Mouse (Mus musculus): Measurements from ENCODE around the gene Rpl18a. TPM values are rescaled to one million over a fixed set of nuclear protein-coding genes. Genes with fewer than 3 reads are reported as not detected.
"Not testable (repeated sequence)": the region's sequence is repeated elsewhere in the genome, so short reads cannot be mapped to it uniquely, and the experiment has no call there.

The Rpl18a gene
- polyA plus RNA-seq, 1 experiment: 7,420 TPM

- Histone ChIP-seq H3K36me3 (ENCODE audit: control insufficient read depth, insufficient read depth, low read length) (no peaks in the 10 kb centered on the region; the same call in 1 of the 2 replicates), H3K27me3 (ENCODE audit: control insufficient read depth, insufficient read depth, low read length) (no peaks in the 10 kb centered on the region), H3K4me3 (ENCODE audit: control insufficient read depth, insufficient read depth, low read length) (no peak overlapping the region), H3K27ac (ENCODE audit: control insufficient read depth, insufficient read depth, low read length) (no peak overlapping the region), H3K4me1 (replicated peaks; ENCODE audit: control insufficient read depth, insufficient read depth, low read length) (peaks cover 19% of the 10 kb centered on the region)
- DNase-seq: no peak
- 85% methylated on average over 2 of the region's 2 CpGs for WGBS
- TF ChIP-seq CTCF (IDR thresholded peaks at IDR 0.05; ENCODE audit: borderline replicate concordance, control insufficient read depth, extremely low read depth, insufficient read depth, low read length, poor library complexity) (no peak), POLR2A (IDR thresholded peaks at IDR 0.05; ENCODE audit: control insufficient read depth, extremely low read depth, insufficient read depth, low read length, poor library complexity) (no peak)
Measured at GRCm38 (mm10) chr8:70900872-70901387, 3.7 kb upstream of the Rpl18a start.

GRCm38 (mm10) chr8:70899226-70899625 is 2.0 kb upstream of the Rpl18a start:
- H3K4me1 ChIP-seq (replicated peaks; ENCODE audit: control insufficient read depth, insufficient read depth, low read length): peaks cover 15% of the 10 kb centered on the region
- no peak overlapping the region for H3K27ac ChIP-seq (ENCODE audit: control insufficient read depth, insufficient read depth, low read length)
- no peak for DNase-seq
- H3K27me3 ChIP-seq (ENCODE audit: control insufficient read depth, insufficient read depth, low read length): no peaks in the 10 kb centered on the region
- peaks cover 12% of the 10 kb centered on the region for H3K36me3 ChIP-seq (ENCODE audit: control insufficient read depth, insufficient read depth, low read length)
- H3K4me3 ChIP-seq (ENCODE audit: control insufficient read depth, insufficient read depth, low read length): no peak overlapping the region
- 84% methylated on average over 2 of the region's 2 CpGs for WGBS
- TF ChIP-seq POLR2A (IDR thresholded peaks at IDR 0.05; ENCODE audit: control insufficient read depth, extremely low read depth, insufficient read depth, low read length, poor library complexity) (no peak), CTCF (IDR thresholded peaks at IDR 0.05; ENCODE audit: borderline replicate concordance, control insufficient read depth, extremely low read depth, insufficient read depth, low read length, poor library complexity) (no peak)

DNA sequence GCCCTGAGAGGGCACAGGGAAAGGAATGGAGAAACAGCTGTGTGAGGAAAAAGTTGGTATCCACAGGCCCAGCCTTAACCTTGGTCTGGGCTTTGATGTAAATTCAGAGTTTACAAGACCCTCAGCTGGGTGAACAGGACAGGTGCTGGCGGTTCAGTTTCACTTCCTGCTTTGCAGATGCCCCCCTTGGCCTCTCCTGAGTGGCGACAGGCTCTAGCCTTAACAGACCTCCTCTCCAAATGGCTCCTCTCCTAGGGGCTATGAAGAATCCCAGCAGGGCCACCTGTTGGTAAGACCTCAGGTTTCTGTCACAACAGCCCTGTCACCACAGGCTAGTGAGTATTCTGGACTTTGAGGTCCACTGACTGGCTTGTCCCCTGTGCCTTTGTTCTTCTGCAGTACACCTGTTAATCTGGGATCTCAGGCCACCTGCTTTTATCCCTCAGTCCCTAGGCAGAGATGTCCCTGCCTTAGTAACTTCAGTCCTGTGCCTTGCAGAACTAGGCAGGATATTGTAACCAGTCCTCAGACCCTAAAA is 1.5 kb upstream of the Rpl18a start:
- 18% methylated on average over 2 of the region's 2 CpGs for WGBS
- H3K4me1 ChIP-seq (replicated peaks; ENCODE audit: control insufficient read depth, insufficient read depth, low read length): peaks cover 15% of the 10 kb centered on the region
- peaks cover 14% of the 10 kb centered on the region for H3K36me3 ChIP-seq (ENCODE audit: control insufficient read depth, insufficient read depth, low read length)
- H3K27me3 ChIP-seq (ENCODE audit: control insufficient read depth, insufficient read depth, low read length): no peaks in the 10 kb centered on the region
- no peak for DNase-seq
- H3K27ac ChIP-seq (ENCODE audit: control insufficient read depth, insufficient read depth, low read length): no peak overlapping the region
- TF ChIP-seq CTCF (IDR thresholded peaks at IDR 0.05; ENCODE audit: borderline replicate concordance, control insufficient read depth, extremely low read depth, insufficient read depth, low read length, poor library complexity) (no peak), POLR2A (IDR thresholded peaks at IDR 0.05; ENCODE audit: control insufficient read depth, extremely low read depth, insufficient read depth, low read length, poor library complexity) (no peak)
- H3K4me3 ChIP-seq (ENCODE audit: control insufficient read depth, insufficient read depth, low read length): no peak overlapping the region

- peak overlapping the region; percentile 49 for H3K4me3 ChIP-seq (ENCODE audit: control insufficient read depth, insufficient read depth, low read length)
- peak; percentile 87 for DNase-seq
- H3K36me3 ChIP-seq (ENCODE audit: control insufficient read depth, insufficient read depth, low read length): peaks cover 14% of the 10 kb centered on the region
- WGBS: under 1% methylated on average over 20 of the region's 20 CpGs
- H3K27ac ChIP-seq (ENCODE audit: control insufficient read depth, insufficient read depth, low read length): peak overlapping the region; percentile 41; the same call in 1 of the 2 replicates
- H3K27me3 ChIP-seq (ENCODE audit: control insufficient read depth, insufficient read depth, low read length): no peaks in the 10 kb centered on the region
- H3K4me1 ChIP-seq (replicated peaks; ENCODE audit: control insufficient read depth, insufficient read depth, low read length): peaks cover 15% of the 10 kb centered on the region
- no peak for TF ChIP-seq POLR2A (IDR thresholded peaks at IDR 0.05; ENCODE audit: control insufficient read depth, extremely low read depth, insufficient read depth, low read length, poor library complexity)
- TF ChIP-seq CTCF (IDR thresholded peaks at IDR 0.05; ENCODE audit: borderline replicate concordance, control insufficient read depth, extremely low read depth, insufficient read depth, low read length, poor library complexity): peak; percentile 91
Measured at GRCm38 (mm10) chr8:70897681-70898413, 635 bp upstream of the Rpl18a start.

DNA sequence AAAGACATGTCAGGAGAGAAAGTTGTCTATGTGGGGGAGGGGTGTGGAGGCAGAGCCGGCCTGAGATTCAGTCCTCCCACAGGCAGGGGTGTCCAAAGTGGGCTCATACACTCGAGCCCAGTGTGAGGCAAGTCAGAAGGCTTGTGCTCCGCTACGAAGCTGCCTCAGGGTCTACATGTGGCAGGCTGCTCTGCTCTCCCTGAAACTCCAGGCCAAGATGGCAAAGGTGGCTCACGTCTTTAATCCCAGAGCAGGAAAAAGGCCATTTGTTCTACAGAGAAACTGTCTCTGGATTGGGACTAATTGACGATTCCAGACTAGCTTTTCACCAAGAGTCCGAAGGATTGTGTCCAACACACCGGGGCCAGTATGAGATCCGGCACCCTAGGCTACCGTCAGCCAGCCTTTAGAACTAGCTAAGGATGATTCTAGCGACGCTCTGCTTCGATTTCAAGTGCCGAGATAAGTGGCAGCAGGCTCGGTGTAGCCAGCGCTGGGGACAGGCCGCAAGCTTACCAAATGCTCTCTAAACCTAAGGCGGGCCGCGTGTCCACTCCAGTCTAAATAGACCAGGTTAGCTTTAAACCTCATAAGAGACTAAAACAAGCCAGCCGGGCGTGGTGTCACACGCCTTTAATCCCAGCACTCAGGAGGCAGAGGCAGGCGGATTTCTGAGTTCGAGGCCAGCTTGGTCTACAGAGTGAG is 744 bp downstream of the Rpl18a start:
- DNase-seq: no peak
- H3K27ac ChIP-seq (ENCODE audit: control insufficient read depth, insufficient read depth, low read length): no peak overlapping the region
- H3K27me3 ChIP-seq (ENCODE audit: control insufficient read depth, insufficient read depth, low read length): peaks cover 4% of the 10 kb centered on the region; the same call in 1 of the 2 replicates
- H3K4me3 ChIP-seq (ENCODE audit: control insufficient read depth, insufficient read depth, low read length): peak overlapping the region; percentile 66
- WGBS: 2% methylated on average over 25 of the region's 25 CpGs
- peaks cover 15% of the 10 kb centered on the region for H3K4me1 ChIP-seq (replicated peaks; ENCODE audit: control insufficient read depth, insufficient read depth, low read length)
- peaks cover 14% of the 10 kb centered on the region for H3K36me3 ChIP-seq (ENCODE audit: control insufficient read depth, insufficient read depth, low read length)
- TF ChIP-seq POLR2A (IDR thresholded peaks at IDR 0.05; ENCODE audit: control insufficient read depth, extremely low read depth, insufficient read depth, low read length, poor library complexity) (no peak), CTCF (IDR thresholded peaks at IDR 0.05; ENCODE audit: borderline replicate concordance, control insufficient read depth, extremely low read depth, insufficient read depth, low read length, poor library complexity) (no peak)

- peaks cover 14% of the 10 kb centered on the region for H3K36me3 ChIP-seq (ENCODE audit: control insufficient read depth, insufficient read depth, low read length)
- not testable (repeated sequence) for H3K27me3 ChIP-seq (ENCODE audit: control insufficient read depth, insufficient read depth, low read length); DNase-seq; H3K27ac ChIP-seq (ENCODE audit: control insufficient read depth, insufficient read depth, low read length)
- 87% methylated on average over 24 of the region's 24 CpGs for WGBS
- H3K4me3 ChIP-seq (ENCODE audit: control insufficient read depth, insufficient read depth, low read length): peak overlapping the region; percentile 66; the same call in 1 of the 2 replicates
- peaks cover 15% of the 10 kb centered on the region for H3K4me1 ChIP-seq (replicated peaks; ENCODE audit: control insufficient read depth, insufficient read depth, low read length)
Measured at GRCm38 (mm10) chr8:70895571-70896259, 1.5 kb downstream of the Rpl18a start.

Measured in thymus, adult 2 months (tissue).